Mouse (Mus musculus): Measurements from ENCODE around the gene Vmn2r81.
"Not testable (repeated sequence)": the region's sequence is repeated elsewhere in the genome, so short reads cannot be mapped to it uniquely, and the experiment has no call there.

The Vmn2r81 gene

DNA sequence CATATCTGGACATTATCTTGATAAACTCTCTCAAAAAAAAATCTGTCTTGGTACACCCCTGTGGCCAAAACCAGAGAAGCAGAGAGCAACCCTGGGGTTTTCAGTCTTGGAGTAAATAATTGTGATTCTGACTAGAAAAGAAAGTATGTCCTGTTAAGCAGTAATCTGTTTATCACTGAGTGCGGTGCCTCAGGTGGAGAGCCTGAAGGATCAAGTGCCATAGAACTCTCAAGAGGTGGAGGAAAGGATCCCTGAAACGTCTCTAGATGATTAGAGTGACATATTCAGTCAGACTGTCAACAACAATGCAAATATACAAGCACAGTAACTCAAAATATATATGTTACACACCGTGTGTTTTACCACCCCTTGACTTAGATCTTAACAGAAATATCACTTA is at the start of gene Vmn2r81:
Gene Vmn2r81 (plus strand): TSS at position 301 of the 400 bp plus-strand sequence.
- in situ Hi-C loops (cut with MboI, MseI) = not testable (repeated sequence)

GRCm38 (mm10) chr10:79199973-79200372 is 47.5 kb upstream of the Vmn2r81 start:
- in situ Hi-C loops (cut with MboI, MseI) = not testable (repeated sequence)

DNA sequence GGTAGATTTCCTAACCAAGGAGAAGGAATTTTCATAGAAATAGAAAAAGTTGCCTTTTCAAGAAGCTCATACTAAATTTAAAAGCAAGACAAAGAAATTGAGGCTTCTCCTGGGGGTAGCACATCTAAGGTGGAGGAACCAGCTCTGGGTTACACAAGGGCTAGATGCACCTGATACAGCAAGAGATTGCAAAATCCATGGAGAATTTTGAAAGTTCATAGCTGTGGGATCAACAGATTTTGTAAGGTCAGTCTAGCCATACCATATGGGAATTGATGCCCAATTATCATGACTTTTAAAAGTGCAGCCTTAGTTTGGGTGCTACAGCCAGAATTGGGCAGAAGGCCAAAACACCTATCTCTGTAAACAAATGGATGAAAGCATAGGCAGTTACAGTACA is 27.1 kb upstream of the Vmn2r81 start:
- in situ Hi-C loops (cut with MboI, MseI) = no loop called here

GRCm38 (mm10) chr10:79221606-79222005 is 25.9 kb upstream of the Vmn2r81 start:
- in situ Hi-C loops (cut with MboI, MseI) = no loop called here

DNA sequence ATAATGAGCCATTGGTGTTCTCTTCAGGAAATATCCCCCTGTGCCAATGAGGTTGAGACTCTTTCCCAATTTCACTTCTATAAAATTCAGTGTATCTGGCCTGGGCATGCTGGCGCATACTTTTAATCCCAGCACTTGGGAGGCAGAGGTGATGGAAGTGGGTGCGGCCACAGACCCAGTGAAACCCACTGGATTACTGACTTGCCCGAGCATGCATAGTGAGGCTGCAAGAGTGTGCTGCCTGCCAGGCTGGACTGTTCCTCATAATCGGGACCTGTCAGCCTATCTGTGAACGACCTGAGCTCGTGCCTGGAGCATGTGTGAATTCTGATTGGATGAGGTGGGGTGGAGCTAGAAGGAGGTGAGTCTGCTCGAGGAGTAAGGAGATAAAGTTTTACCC is 25.3 kb upstream of the Vmn2r81 start:
- in situ Hi-C loops (cut with MboI, MseI) = no loop called here

DNA sequence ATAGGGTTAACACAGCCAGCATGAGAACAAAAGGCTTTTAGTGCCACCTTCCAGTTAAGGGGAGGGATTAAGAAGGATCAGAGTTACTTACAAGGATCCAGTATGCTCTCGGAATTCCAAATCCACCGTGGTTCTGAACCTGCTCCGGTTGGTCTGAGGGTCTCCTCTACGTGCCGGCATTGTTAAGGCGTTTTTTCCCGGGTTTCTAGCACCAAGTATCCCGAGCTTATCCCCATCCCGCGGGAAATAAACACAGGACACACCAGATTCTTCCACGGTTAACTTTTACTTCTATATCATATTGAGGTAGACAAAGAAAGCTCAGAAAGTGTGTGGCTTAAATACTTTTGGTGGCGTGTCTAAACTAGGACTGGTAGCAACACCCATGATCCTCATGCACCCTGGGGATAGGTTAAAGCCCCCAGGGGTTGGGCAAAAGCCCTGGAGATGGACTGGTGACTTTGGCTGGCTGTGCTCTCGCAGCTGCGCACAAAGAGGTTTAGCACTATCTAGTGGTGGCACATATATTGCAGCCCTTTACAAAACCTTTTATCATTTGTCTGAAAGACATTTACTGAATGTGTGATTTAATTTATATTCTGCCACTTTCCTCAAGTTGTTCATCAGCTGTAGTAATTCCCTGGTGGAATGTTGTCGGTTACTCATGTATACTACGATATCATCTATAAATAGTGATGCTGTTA is 74.7 kb downstream of the Vmn2r81 start:
- in situ Hi-C loops (cut with MboI, MseI) = not testable (repeated sequence)

- in situ Hi-C loops (cut with MboI, MseI) = no loop called here
Observed at GRCm38 (mm10) chr10:79322737-79323086, 75.2 kb downstream of the Vmn2r81 start.

All from T-helper 17 cell (primary cell).